Comparison of ENCODE assay signal across 8 mouse cellular contexts in the genomic region with DNA sequence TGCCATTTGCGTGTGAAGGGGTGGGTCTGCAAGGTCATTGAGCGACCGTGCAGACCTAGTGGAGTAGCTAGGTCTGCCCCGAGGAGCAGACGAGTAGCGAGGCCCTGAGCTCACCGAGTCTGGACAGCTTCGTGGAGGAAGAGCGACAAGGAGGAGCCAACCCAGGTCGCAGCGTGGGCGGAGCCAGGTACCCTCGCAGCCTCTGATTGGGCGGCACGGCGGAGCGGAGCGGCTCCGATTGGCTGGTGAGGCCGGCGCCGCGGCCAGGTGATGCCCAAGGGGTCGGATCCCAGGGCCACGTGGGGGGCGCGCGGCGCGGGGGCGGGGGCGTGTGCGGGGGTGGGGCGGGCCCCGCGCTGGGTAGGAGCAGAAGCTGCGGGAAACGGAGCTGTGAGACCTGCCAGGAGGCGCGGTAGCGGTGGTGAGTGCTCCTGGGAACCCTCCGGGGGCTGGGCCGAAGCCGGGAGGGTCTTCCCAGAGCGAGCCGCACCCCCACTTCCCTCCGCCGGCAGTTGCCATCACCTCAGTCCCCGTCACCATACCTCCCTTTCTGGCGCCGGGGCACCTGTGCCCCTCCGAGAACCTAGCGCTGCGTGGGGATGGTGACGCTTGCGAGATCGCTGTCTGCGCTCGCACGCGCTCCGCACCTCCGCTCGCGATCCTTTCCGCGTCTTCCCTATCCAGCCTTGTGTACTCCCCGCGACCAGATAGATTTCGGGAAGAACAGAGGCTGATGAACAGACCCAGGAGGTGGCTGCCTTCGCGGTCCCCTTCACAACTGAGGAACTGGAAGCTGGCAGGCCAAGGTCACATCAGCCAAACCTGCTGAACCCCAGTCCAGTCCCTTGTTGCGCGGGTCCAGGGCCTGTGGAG. TPM values are rescaled to one million over a fixed set of nuclear protein-coding genes. Genes with fewer than 3 reads are reported as not detected.
DNase-seq lines count a peak whose midpoint lies in the region; ATAC-seq lines count a peak whose summit lies in the region.

A gene (plus strand): TSS at position 316 of the 873 bp plus-strand sequence.
A gene (plus strand): TSS at position 348 of the 873 bp plus-strand sequence.

- no peaks in the 10 kb centered on the region for H3K9me3 ChIP-seq in intestine, embryonic 16.5 days (ENCODE audit: control insufficient read depth, low read length)
- H3K9me3 ChIP-seq in midbrain, embryonic 10.5 days (replicated peaks): no peaks in the 10 kb centered on the region

- H3K36me3 ChIP-seq in intestine, embryonic 16.5 days (ENCODE audit: control insufficient read depth, insufficient read depth, low read length): no peaks in the 10 kb centered on the region; the same call in 1 of the 2 replicates
- H3K36me3 ChIP-seq in midbrain, embryonic 10.5 days: peaks cover 27% of the 10 kb centered on the region

- peak within 1 kb of the TSS; percentile 99 for H3K4me2 ChIP-seq in intestine, embryonic 16.5 days (ENCODE audit: low read depth, low read length)

- peak; percentile 91 for ATAC-seq in intestine, embryonic 16.5 days

- no peak within 1 kb of the TSS for H3K27ac ChIP-seq in intestine, embryonic 16.5 days (ENCODE audit: low read length)
- peak within 1 kb of the TSS; percentile 69 for H3K27ac ChIP-seq in midbrain, embryonic 10.5 days (replicated peaks)

- peaks cover 8% of the 10 kb centered on the region; the same call in 1 of the 2 replicates for H3K27me3 ChIP-seq in intestine, embryonic 16.5 days (replicated peaks; ENCODE audit: control insufficient read depth, insufficient read depth, low read length)
- peaks cover 82% of the 10 kb centered on the region for H3K27me3 ChIP-seq in midbrain, embryonic 10.5 days (ENCODE audit: low read depth, poor library complexity, severe bottlenecking)

- H3K4me3 ChIP-seq in intestine, embryonic 16.5 days (ENCODE audit: low read length): peak within 1 kb of the TSS; percentile 60
- peak within 1 kb of the TSS; percentile 71 for H3K4me3 ChIP-seq in midbrain, embryonic 10.5 days

- H3K4me1 ChIP-seq in intestine, embryonic 16.5 days (ENCODE audit: control insufficient read depth, insufficient read depth, low read length): peaks cover 30% of the 10 kb centered on the region
- peaks cover 39% of the 10 kb centered on the region for H3K4me1 ChIP-seq in midbrain, embryonic 10.5 days

- intact Hi-C loops in gastrocnemius, postnatal 36 days (cut with DNase I): no loop called here
- intact Hi-C loops in left cerebral cortex, postnatal 4 days (cut with DNase I): no loop called here

- peak; percentile 41 for DNase-seq in gastrocnemius, adult 18-20 months (ENCODE audit: low spot score)
- DNase-seq in gastrocnemius, postnatal 4 days (ENCODE audit: low spot score in 2 of 2): no peak
- peak; percentile 86 for DNase-seq in embryo, embryonic 10.5 days (ENCODE audit: low spot score)
- DNase-seq in gastrocnemius, postnatal 36 days: peak; percentile 28 to 34
- DNase-seq in left cerebral cortex, postnatal 4 days: peak; percentile 87
- peak; percentile 81 for DNase-seq in midbrain, embryonic 10.5 days (ENCODE audit: low spot score)
- peak; percentile 75 to 82 for DNase-seq in spleen, adult 18-20 months

- 1% methylated on average over 60 of the region's 74 CpGs for WGBS in intestine, embryonic 16.5 days
- under 1% methylated on average over 61 of the region's 74 CpGs for WGBS in midbrain, embryonic 10.5 days

- H3K9ac ChIP-seq in intestine, embryonic 16.5 days (ENCODE audit: low read depth, low read length): peak within 1 kb of the TSS; percentile 60

RNA-seq across cellular contexts. Expression of the first gene that starts in this region (rescaled TPM):
- total RNA-seq in gastrocnemius, adult 18-20 months (2021): under 1 TPM in 1 of 2 experiments, not detected in 1; 0.09 TPM
- total RNA-seq in gastrocnemius, postnatal 4 days (2021): under 1 TPM in 1 of 2 experiments, not detected in 1; 0.39 TPM
- under 1 TPM; 0.08 to 0.12 TPM for total RNA-seq in gastrocnemius, postnatal 36 days (2021)
- 0.50 and 0.54 TPM in 2 replicates for polyA plus RNA-seq in intestine, embryonic 16.5 days (2015; fragmentation: Nextera tagmentation; extraction: Ambion mirVana)
- total RNA-seq in left cerebral cortex, postnatal 4 days (2021): 10 to 100 TPM; 17.1 to 18.2 TPM
- polyA plus RNA-seq in midbrain, embryonic 10.5 days (2016; fragmentation: Nextera tagmentation; extraction: Ambion mirVana): 0.83 and 1.3 TPM in 2 replicates

RNA-seq across cellular contexts. Expression of the second gene that starts in this region (rescaled TPM):
- total RNA-seq in gastrocnemius, adult 18-20 months (2021): not detected
- under 1 TPM; 0.34 TPM for total RNA-seq in gastrocnemius, postnatal 4 days (2021)
- total RNA-seq in gastrocnemius, postnatal 36 days (2021): not detected
- 1.0 and 1.3 TPM in 2 replicates for polyA plus RNA-seq in intestine, embryonic 16.5 days (2015; fragmentation: Nextera tagmentation; extraction: Ambion mirVana)
- 1 to 10 TPM; 8.5 to 9.3 TPM for total RNA-seq in left cerebral cortex, postnatal 4 days (2021)
- 0.53 and 0.55 TPM in 2 replicates for polyA plus RNA-seq in midbrain, embryonic 10.5 days (2016; fragmentation: Nextera tagmentation; extraction: Ambion mirVana)

Comparison
In these comparisons a context has a peak if more than half of its experiments do, and no peak if none do; other contexts are left out.
1. RNA of the first gene that starts in this region (total RNA-seq): 17.1 to 18.2 TPM in left cerebral cortex, postnatal 4 days; 0.39 TPM in gastrocnemius, postnatal 4 days, 0.08 to 0.12 TPM in gastrocnemius, postnatal 36 days and 0.09 TPM in gastrocnemius, adult 18-20 months; every median in the first group is over 10 times any median in the second.
2. RNA of the second gene that starts in this region (total RNA-seq): 8.5 to 9.3 TPM in left cerebral cortex, postnatal 4 days; 0.34 TPM in gastrocnemius, postnatal 4 days, not detected in gastrocnemius, adult 18-20 months and not detected in gastrocnemius, postnatal 36 days; every median in the first group is over 4 times any median in the second.
3. Peak in DNase-seq in gastrocnemius, adult 18-20 months; RNA of the genes that start here not detected or under 1 TPM.
4. Peak in DNase-seq in gastrocnemius, postnatal 36 days; RNA of the genes that start here not detected or under 1 TPM.
5. DNase-seq: peak in embryo, embryonic 10.5 days (single experiment), left cerebral cortex, postnatal 4 days (single experiment), midbrain, embryonic 10.5 days (single experiment) and spleen, adult 18-20 months (2 of 2); none in gastrocnemius, postnatal 4 days (0 of 2).